Mouse (Mus musculus) leukemia stem cell, adult 10-12 weeks (primary cell): ENCODE results near the gene Aen. TPM values are rescaled to one million over a fixed set of nuclear protein-coding genes. Genes with fewer than 3 reads are reported as not detected.

Source experiments
- polyA plus RNA-seq: library from polyadenylated mRNA; stranded (reverse); fragments of >175 nt; gene quantifications from 2 replicates; pipeline ENCODE4 v1.2.3, GENCODE M21; 2012; ENCODE audit warnings: low replicate concordance

Gene Aen
- 39.7 and 213 TPM in 2 replicates for polyA plus RNA-seq

GRCm38 (mm10) chr7:78895653-78896333 lies at the start of gene Aen:
TSS of gene Aen (plus strand) at chr7:78895854.

GRCm38 (mm10) chr7:78846737-78847434 lies 48.8 kb upstream of the Aen start, which contains the start of gene Det1:
TSS of gene Det1 (minus strand) at chr7:78847263.

GRCm38 (mm10) chr7:78912974-78913474 lies 17.4 kb downstream of the Aen start, which contains the start of gene Isg20:
TSS of gene Isg20 (plus strand) at chr7:78913424.

Other genes with a start within 250 kb of the Aen start
- gene Ntrk3, start 157.8 kb upstream of the Aen start, polyA plus RNA-seq, result 0.49 TPM in 1 of 2 replicates, not detected in the other
- gene Mrps11, start 112.7 kb upstream of the Aen start, polyA plus RNA-seq, result 64.6 and 78.4 TPM in 2 replicates
- 1.0 and 14.9 TPM in 2 replicates for gene Mrpl46, start 112.3 kb upstream of the Aen start, polyA plus RNA-seq
- 3.8 and 16.1 TPM in 2 replicates for gene Det1, start 48.6 kb upstream of the Aen start, polyA plus RNA-seq
- 80.9 and 104 TPM in 2 replicates for gene Isg20, start 17.6 kb downstream of the Aen start, polyA plus RNA-seq
- not detected in 2 replicates for gene Acan, start 157.6 kb downstream of the Aen start, polyA plus RNA-seq
- not detected in 2 replicates for gene Hapln3, start 235.2 kb downstream of the Aen start, polyA plus RNA-seq